Mouse (Mus musculus) B cell, adult 2 months (primary cell): Measurements from ENCODE around the gene Tspan4.
A peak's percentile ranks its signal among the peaks of the same experiment; 100 is the strongest.

Source experiments
- DNase-seq, 2 experiments: peaks; one replicate each; pipeline ENCODE4 v3.0.0; 2022

The Tspan4 gene

GRCm38 (mm10) chr7:141461521-141462332 is 13.3 kb upstream of the Tspan4 start:
- DNase-seq = no peak

GRCm38 (mm10) chr7:141462333-141462821 is 12.7 kb upstream of the Tspan4 start:
- DNase-seq = no peak

- DNase-seq = no peak
Measured at GRCm38 (mm10) chr7:141463824-141464602, 11.0 kb upstream of the Tspan4 start.

GRCm38 (mm10) chr7:141464603-141465201 is 10.3 kb upstream of the Tspan4 start:
- DNase-seq = peak; percentile 58

GRCm38 (mm10) chr7:141465388-141466044 is 9.5 kb upstream of the Tspan4 start:
- no peak for DNase-seq

GRCm38 (mm10) chr7:141466045-141466394 is 9.0 kb upstream of the Tspan4 start:
- no peak for DNase-seq

- DNase-seq = no peak
Measured at GRCm38 (mm10) chr7:141466607-141467148, 8.4 kb upstream of the Tspan4 start.

- peak; percentile 83 to 84 for DNase-seq
Measured at GRCm38 (mm10) chr7:141467230-141468030, 7.6 kb upstream of the Tspan4 start, which contains the start of gene Cd151. TSS of gene Cd151 (plus strand) at chr7:141467392.

GRCm38 (mm10) chr7:141468164-141468521 is 6.9 kb upstream of the Tspan4 start:
- DNase-seq = no peak

- peak; percentile 63 to 72 for DNase-seq
Measured at GRCm38 (mm10) chr7:141468522-141469211, 6.4 kb upstream of the Tspan4 start.

GRCm38 (mm10) chr7:141469352-141469751 is 5.7 kb upstream of the Tspan4 start:
- no peak for DNase-seq

- no peak for DNase-seq
Measured at GRCm38 (mm10) chr7:141469901-141470636, 5.0 kb upstream of the Tspan4 start.

GRCm38 (mm10) chr7:141470637-141470944 is 4.4 kb upstream of the Tspan4 start:
- no peak for DNase-seq

GRCm38 (mm10) chr7:141471236-141471635 is 3.8 kb upstream of the Tspan4 start:
- no peak for DNase-seq

- no peak for DNase-seq
Measured at GRCm38 (mm10) chr7:141472226-141472625, 2.8 kb upstream of the Tspan4 start.

- no peak for DNase-seq
Measured at GRCm38 (mm10) chr7:141472763-141473162, 2.3 kb upstream of the Tspan4 start.

- DNase-seq = no peak
Measured at GRCm38 (mm10) chr7:141474160-141474559, 880 bp upstream of the Tspan4 start.

GRCm38 (mm10) chr7:141475805-141476158 is 742 bp downstream of the Tspan4 start:
- no peak for DNase-seq

GRCm38 (mm10) chr7:141476226-141476980 is 1.4 kb downstream of the Tspan4 start:
- DNase-seq = peak in 1 of 2 experiments; percentile 37

GRCm38 (mm10) chr7:141476981-141477370 is 1.9 kb downstream of the Tspan4 start:
- DNase-seq = no peak
